Mouse (Mus musculus): Measurements from ENCODE around the gene Slc25a53.
"Not testable (repeated sequence)": the region's sequence is repeated elsewhere in the genome, so short reads cannot be mapped to it uniquely, and the experiment has no call there.

Gene Slc25a53

GRCm38 (mm10) chrX:137038000-137038483, at the start of gene Slc25a53:
TSS of gene Slc25a53 (minus strand) at chrX:137038302.
- DNase-seq, result peak; percentile 88

GRCm38 (mm10) chrX:137063202-137063601, 25.1 kb upstream of the Slc25a53 start:
- DNase-seq, result no peak

- peak; percentile 84 for DNase-seq
These were observed 11.5 kb upstream of the Slc25a53 start, which contains the start of gene Fam199x for GRCm38 (mm10) chrX:137049425-137050225. TSS of gene Fam199x (plus strand) at chrX:137049594.

- DNase-seq, result no peak
These were observed 10.9 kb upstream of the Slc25a53 start for GRCm38 (mm10) chrX:137049060-137049424.

- no peak for DNase-seq
These were observed 400 bp upstream of the Slc25a53 start for GRCm38 (mm10) chrX:137038502-137038901.

GRCm38 (mm10) chrX:137037470-137037999, 567 bp downstream of the Slc25a53 start:
- no peak for DNase-seq

GRCm38 (mm10) chrX:137034322-137034721, 3.8 kb downstream of the Slc25a53 start:
- no peak for DNase-seq

GRCm38 (mm10) chrX:137031726-137032125, 6.4 kb downstream of the Slc25a53 start:
- no peak for DNase-seq

GRCm38 (mm10) chrX:137030916-137031315, 7.2 kb downstream of the Slc25a53 start:
- DNase-seq, result peak; percentile 58

GRCm38 (mm10) chrX:137019310-137019709, 18.8 kb downstream of the Slc25a53 start:
- peak; percentile 82 for DNase-seq

- DNase-seq, result no peak
These were observed 20.4 kb downstream of the Slc25a53 start for GRCm38 (mm10) chrX:137017668-137018067.

- DNase-seq, result peak; percentile 74
These were observed 22.9 kb downstream of the Slc25a53 start for GRCm38 (mm10) chrX:137015099-137015709.

GRCm38 (mm10) chrX:136996256-136996655, 41.8 kb downstream of the Slc25a53 start:
- DNase-seq, result no peak

- DNase-seq, result no peak
These were observed 44.5 kb downstream of the Slc25a53 start for GRCm38 (mm10) chrX:136993641-136994040.

- DNase-seq, result peak; percentile 59
These were observed 45.0 kb downstream of the Slc25a53 start, which contains the start of gene Zcchc18 for GRCm38 (mm10) chrX:136992978-136993547. TSS of gene Zcchc18 (plus strand) at chrX:136993155.

GRCm38 (mm10) chrX:136992191-136992965, 45.7 kb downstream of the Slc25a53 start:
- DNase-seq, result no peak

GRCm38 (mm10) chrX:136991274-136991673, 46.8 kb downstream of the Slc25a53 start:
- DNase-seq, result no peak

- DNase-seq, result peak; percentile 24
These were observed 52.1 kb downstream of the Slc25a53 start for GRCm38 (mm10) chrX:136986039-136986438.

- DNase-seq, result peak; percentile 18
These were observed 59.5 kb downstream of the Slc25a53 start for GRCm38 (mm10) chrX:136978616-136979015.

- DNase-seq, result peak; percentile 77
These were observed 61.5 kb downstream of the Slc25a53 start, which contains the start of the genes Tmsb15l and Tmsb15b1 for GRCm38 (mm10) chrX:136976424-136977084. TSS of gene Tmsb15l (minus strand) at chrX:136976869. TSS of gene Tmsb15b1 (minus strand) at chrX:136976874.

GRCm38 (mm10) chrX:136975397-136975796, 62.7 kb downstream of the Slc25a53 start, which contains the start of gene Tmsb15b2:
TSS of gene Tmsb15b2 (minus strand) at chrX:136975497.
- DNase-seq, result not testable (repeated sequence)

GRCm38 (mm10) chrX:136959688-136960087, 78.4 kb downstream of the Slc25a53 start:
- DNase-seq, result peak; percentile 16
